Mouse (Mus musculus) heart, postnatal 0 days (tissue): ENCODE measurements around the gene Erc1.

ENCODE experiments used
- CTCF ChIP-seq: IDR thresholded peaks from 2 replicates; pipeline ENCODE4 v1.5.1; 2016; ENCODE audit warnings: antibody characterized with exemption, control low read depth, low read depth
- EP300 ChIP-seq: IDR thresholded peaks from 2 replicates; pipeline ENCODE4 v1.6.1; 2016; ENCODE audit warnings: antibody characterized with exemption, low read depth

GRCm38 (mm10) chr6:119796291-119796690, 51.7 kb downstream of the Erc1 start:
- no peak for TF ChIP-seq EP300
- no peak for TF ChIP-seq CTCF
